Mouse (Mus musculus): Measurements from ENCODE around the gene Rnpepl1.

GRCm38 (mm10) chr1:92910925-92911720 is 540 bp downstream of the Rnpepl1 start:
- TF ChIP-seq CTCF (conservative IDR thresholded peaks at IDR 0.05; ENCODE audit: low read length), result no peak
- no peak for TF ChIP-seq POU5F1 (IDR thresholded peaks at IDR 0.05; ENCODE audit: borderline replicate concordance, low read length)
- no peak for TF ChIP-seq NANOG (IDR thresholded peaks at IDR 0.05; ENCODE audit: borderline replicate concordance, low read length)
